Mouse (Mus musculus) small intestine, adult 2 months (tissue): ENCODE data around the gene Rufy1.

Source experiments
- CTCF ChIP-seq: fragments of 200-500 bp; IDR thresholded peaks from 2 replicates; pipeline ENCODE4 v1.5.1; 2012; ENCODE audit warnings: low read depth, mild to moderate bottlenecking, control low read depth, inconsistent platforms, low read length, moderate library complexity, mixed read lengths; ENCODE audit not compliant: insufficient replicate concordance, insufficient read length; ENCODE audit errors: extremely low read depth
- POLR2A ChIP-seq: fragments of 200-500 bp; IDR thresholded peaks from 2 replicates; pipeline ENCODE4 v1.6.1; 2012; ENCODE audit warnings: low read depth, mild to moderate bottlenecking, control low read depth, inconsistent platforms, low read length, moderate library complexity

GRCm38 (mm10) chr11:50371399-50371841 is 59.5 kb downstream of the Rufy1 start:
- TF ChIP-seq POLR2A (no peak), CTCF (peak; percentile 69; the same call in 1 of the 2 replicates)
